ENCODE assay signal across 12 mouse cellular contexts in genomic region chr13:43294957-43295590, GRCm38 (mm10). TPM values are rescaled to one million over a fixed set of nuclear protein-coding genes. Genes with fewer than 3 reads are reported as not detected.
DNase-seq lines count a peak whose midpoint lies in the region; ATAC-seq and TF ChIP-seq lines count a peak whose summit lies in the region.
"Had no signal": no experiment of that assay in that cellular context is flagged by ENCODE, and none has a peak within 500 bp of the region (broad histone marks: within the 10 kb centered on the region; RNA-seq: fewer than 3 reads in every experiment).

No protein-coding gene starts in this region.

- H3K4me1 ChIP-seq in cerebellum, adult 2 months (ENCODE audit: control insufficient read depth, insufficient read depth, low read length), result peaks cover 23% of the 10 kb centered on the region
- no peaks in the 10 kb centered on the region for H3K4me1 ChIP-seq in midbrain, embryonic 11.5 days (ENCODE audit: control insufficient read depth, insufficient read depth, low read length)
- peaks cover 4% of the 10 kb centered on the region for H3K4me1 ChIP-seq in midbrain, embryonic 16.5 days (ENCODE audit: control insufficient read depth, insufficient read depth, low read length)
- H3K4me1 ChIP-seq in heart, embryonic 14.5 days (ENCODE audit: control insufficient read depth in 2 of 2, insufficient read depth in 2 of 2, low read length in 2 of 2), result peaks cover 14 to 28% of the 10 kb centered on the region in 2 experiments
- no peaks in the 10 kb centered on the region for H3K4me1 ChIP-seq in kidney, embryonic 16.5 days (ENCODE audit: insufficient read depth, low read length)

- 59% methylated on average over 7 of the region's 7 CpGs for WGBS in cerebellum, adult 2 months
- WGBS in midbrain, embryonic 11.5 days, result 63% methylated on average over 7 of the region's 7 CpGs
- 67% methylated on average over 7 of the region's 7 CpGs for WGBS in midbrain, embryonic 16.5 days
- 66% methylated on average over 7 of the region's 7 CpGs for WGBS in heart, embryonic 14.5 days
- 81% methylated on average over 7 of the region's 7 CpGs for WGBS in kidney, embryonic 16.5 days

- no peak overlapping the region for H3K4me2 ChIP-seq in midbrain, embryonic 11.5 days
- H3K4me2 ChIP-seq in midbrain, embryonic 16.5 days (ENCODE audit: low read length), result no peak overlapping the region
- H3K4me2 ChIP-seq in heart, embryonic 14.5 days (ENCODE audit: low read length), result no peak overlapping the region
- no peak overlapping the region for H3K4me2 ChIP-seq in kidney, embryonic 16.5 days (replicated peaks; ENCODE audit: low read depth, low read length)
- H3K4me2 ChIP-seq: hindbrain, embryonic 15.5 days had no signal

- TF ChIP-seq CTCF in cerebellum, adult 2 months (IDR thresholded peaks at IDR 0.05; ENCODE audit: borderline replicate concordance, insufficient read depth, low read depth, low read length), result no peak

- no peak overlapping the region for H3K9ac ChIP-seq in midbrain, embryonic 11.5 days (ENCODE audit: low read length)
- no peak overlapping the region for H3K9ac ChIP-seq in midbrain, embryonic 16.5 days (ENCODE audit: low read depth, low read length)
- no peak overlapping the region for H3K9ac ChIP-seq in heart, embryonic 14.5 days (ENCODE audit: low read length)
- no peak overlapping the region for H3K9ac ChIP-seq in kidney, embryonic 16.5 days (replicated peaks; ENCODE audit: low read length)
- H3K9ac ChIP-seq: hindbrain, embryonic 15.5 days had no signal

- H3K9me3 ChIP-seq in midbrain, embryonic 11.5 days (ENCODE audit: control insufficient read depth, low read length), result no peaks in the 10 kb centered on the region
- H3K9me3 ChIP-seq in midbrain, embryonic 16.5 days (replicated peaks; ENCODE audit: control insufficient read depth, low read length, poor library complexity, severe bottlenecking), result no peaks in the 10 kb centered on the region
- 0 out of 2 replicates have a peak, but pooled peaks cover 2% of the 10 kb centered on the region for H3K9me3 ChIP-seq in heart, embryonic 14.5 days (ENCODE audit: control insufficient read depth, low read length)
- no peaks in the 10 kb centered on the region for H3K9me3 ChIP-seq in kidney, embryonic 16.5 days (ENCODE audit: low read length)
- H3K9me3 ChIP-seq: hindbrain, embryonic 15.5 days had no signal

- no peak for TF ChIP-seq POLR2A in cerebellum, adult 2 months (IDR thresholded peaks at IDR 0.05; ENCODE audit: borderline replicate concordance, insufficient read depth, low read length)

- H3K4me3 ChIP-seq in cerebellum, adult 2 months (replicated peaks; ENCODE audit: insufficient read depth, low read depth, low read length), result no peak overlapping the region
- no peak overlapping the region for H3K4me3 ChIP-seq in midbrain, embryonic 11.5 days (ENCODE audit: low read depth, low read length)
- no peak overlapping the region for H3K4me3 ChIP-seq in midbrain, embryonic 16.5 days (ENCODE audit: low read depth, low read length)
- H3K4me3 ChIP-seq in heart, embryonic 14.5 days (ENCODE audit: control insufficient read depth in 1 of 2, insufficient read depth in 1 of 2, low read depth in 1 of 2, low read length in 2 of 2), result no peak overlapping the region
- H3K4me3 ChIP-seq in kidney, embryonic 16.5 days (ENCODE audit: low read length), result no peak overlapping the region
- H3K4me3 ChIP-seq: hindbrain, embryonic 15.5 days had no signal

- no peaks in the 10 kb centered on the region for H3K27me3 ChIP-seq in cerebellum, adult 2 months (ENCODE audit: control insufficient read depth, insufficient read depth, low read length)
- H3K27me3 ChIP-seq in midbrain, embryonic 11.5 days (ENCODE audit: control insufficient read depth, insufficient read depth, low read length), result peaks cover 5% of the 10 kb centered on the region
- no peaks in the 10 kb centered on the region for H3K27me3 ChIP-seq in midbrain, embryonic 16.5 days (ENCODE audit: control insufficient read depth, insufficient read depth, low read depth, low read length)
- H3K27me3 ChIP-seq in heart, embryonic 14.5 days (ENCODE audit: control insufficient read depth, insufficient read depth, low read length), result no peaks in the 10 kb centered on the region
- H3K27me3 ChIP-seq in kidney, embryonic 16.5 days (ENCODE audit: insufficient read depth, low read length), result peaks cover 10% of the 10 kb centered on the region
- H3K27me3 ChIP-seq: hindbrain, embryonic 15.5 days had no signal

- H3K27ac ChIP-seq in cerebellum, adult 2 months (ENCODE audit: insufficient read depth, low read length), result peak overlapping the region; percentile 21; the same call in 1 of the 2 replicates
- no peak overlapping the region for H3K27ac ChIP-seq in midbrain, embryonic 11.5 days (ENCODE audit: low read depth, low read length)
- no peak overlapping the region for H3K27ac ChIP-seq in midbrain, embryonic 16.5 days (ENCODE audit: low read length)
- no peak overlapping the region for H3K27ac ChIP-seq in heart, embryonic 14.5 days (replicated peaks in 1 of 2; ENCODE audit: control insufficient read depth in 1 of 2, insufficient read depth in 1 of 2, low read depth in 2 of 2, low read length in 2 of 2)
- no peak overlapping the region for H3K27ac ChIP-seq in kidney, embryonic 16.5 days (ENCODE audit: low read length)
- H3K27ac ChIP-seq: hindbrain, embryonic 15.5 days; macrophage had no signal

- DNase-seq in cerebellum, adult 2 months, result no peak
- no peak for DNase-seq in cerebellum, postnatal 14 days
- peak; percentile 60 for DNase-seq in midbrain, embryonic 11.5 days (ENCODE audit: low spot score, missing footprints)
- no peak for DNase-seq in adrenal gland, postnatal 25 days
- DNase-seq: adrenal gland, adult 2 months had no signal

- H3K36me3 ChIP-seq in midbrain, embryonic 11.5 days (ENCODE audit: control insufficient read depth, insufficient read depth, low read length), result no peaks in the 10 kb centered on the region
- no peaks in the 10 kb centered on the region for H3K36me3 ChIP-seq in midbrain, embryonic 16.5 days (ENCODE audit: control insufficient read depth, insufficient read depth, low read length)
- H3K36me3 ChIP-seq in heart, embryonic 14.5 days (ENCODE audit: control insufficient read depth, insufficient read depth, low read length), result no peaks in the 10 kb centered on the region; the same call in 1 of the 2 replicates
- H3K36me3 ChIP-seq in kidney, embryonic 16.5 days (ENCODE audit: insufficient read depth, low read length), result no peaks in the 10 kb centered on the region
- H3K36me3 ChIP-seq: hindbrain, embryonic 15.5 days had no signal

- no peak for ATAC-seq in midbrain, embryonic 11.5 days (ENCODE audit: low FRiP score)
- no peak for ATAC-seq in midbrain, embryonic 16.5 days
- 0 out of 2 replicates have a peak, but pooled peaks have one; percentile 15 for ATAC-seq in heart, embryonic 14.5 days (ENCODE audit: insufficient number of reproducible peaks, insufficient read depth, low FRiP score, low read depth)
- peak; percentile 80 for ATAC-seq in monocyte, adult 5-6 weeks (replicated peaks; ENCODE audit: insufficient number of reproducible peaks, low FRiP score, low TSS enrichment, poor library complexity, severe bottlenecking)
- no peak for ATAC-seq in kidney, embryonic 16.5 days (ENCODE audit: low FRiP score, low TSS enrichment)
- ATAC-seq: forebrain, embryonic 16.5 days had no signal

RNA-seq across cellular contexts. Expression of gene Gfod1, which starts 8.9 kb away (rescaled TPM):
- polyA plus RNA-seq in cerebellum, adult 2 months (2012; rRNA removed), result 47.5 and 53.1 TPM in 2 replicates
- 0.53 and 0.77 TPM in 2 replicates for polyA plus RNA-seq in midbrain, embryonic 11.5 days (2014; fragmentation: Nextera tagmentation; extraction: Ambion mirVana)
- 2.2 and 2.6 TPM in 2 replicates for polyA plus RNA-seq in midbrain, embryonic 16.5 days (2015; fragmentation: Nextera tagmentation; extraction: Ambion mirVana)
- polyA plus RNA-seq in heart, embryonic 14.5 days (2014; fragmentation: Nextera tagmentation; extraction: Ambion mirVana), result 1.3 TPM in 2 replicates
- 19.6 to 26.1 TPM (median 20.8 TPM) in 3 replicates for total RNA-seq in monocyte, adult 5-6 weeks (2017)
- 0.24 and 0.36 TPM in 2 replicates for polyA plus RNA-seq in kidney, embryonic 16.5 days (2015; fragmentation: Nextera tagmentation; extraction: Ambion mirVana)
- 9.0 and 9.9 TPM in 2 replicates for total RNA-seq in adrenal gland, postnatal 25 days (2021)

Comparison
In these comparisons a context has a peak if more than half of its experiments do, and no peak if none do; other contexts are left out.
1. ATAC-seq: peak in heart, embryonic 14.5 days (single experiment) and monocyte, adult 5-6 weeks (single experiment); none in midbrain, embryonic 11.5 days (single experiment), midbrain, embryonic 16.5 days (single experiment) and kidney, embryonic 16.5 days (single experiment).
2. RNA of gene Gfod1, which starts 8.9 kb away (polyA plus RNA-seq): 47.5 to 53.1 TPM in cerebellum, adult 2 months; 2.2 to 2.6 TPM in midbrain, embryonic 16.5 days, 1.3 TPM in heart, embryonic 14.5 days, 0.53 to 0.77 TPM in midbrain, embryonic 11.5 days and 0.24 to 0.36 TPM in kidney, embryonic 16.5 days; every median in the first group is over 10 times any median in the second.